Mouse (Mus musculus): Measurements from ENCODE around the gene Stpg4. TPM values are rescaled to one million over a fixed set of nuclear protein-coding genes. Genes with fewer than 3 reads are reported as not detected.

Gene Stpg4
- total RNA-seq (2015; ENCODE audit: low replicate concordance) (not detected in 2 replicates), total RNA-seq (2017; ENCODE audit: low replicate concordance) (not detected in 2 replicates)

- ATAC-seq (replicated peaks; ENCODE audit: low FRiP score, poor library complexity, severe bottlenecking), result no peak
Observed at GRCm38 (mm10) chr17:87427511-87427910, at the start of gene Stpg4. Stpg4 (minus strand) TSS chr17:87427741.

- ATAC-seq (replicated peaks; ENCODE audit: low FRiP score, poor library complexity, severe bottlenecking), result no peak
Observed at GRCm38 (mm10) chr17:87475356-87475755, 47.8 kb upstream of the Stpg4 start.

DNA sequence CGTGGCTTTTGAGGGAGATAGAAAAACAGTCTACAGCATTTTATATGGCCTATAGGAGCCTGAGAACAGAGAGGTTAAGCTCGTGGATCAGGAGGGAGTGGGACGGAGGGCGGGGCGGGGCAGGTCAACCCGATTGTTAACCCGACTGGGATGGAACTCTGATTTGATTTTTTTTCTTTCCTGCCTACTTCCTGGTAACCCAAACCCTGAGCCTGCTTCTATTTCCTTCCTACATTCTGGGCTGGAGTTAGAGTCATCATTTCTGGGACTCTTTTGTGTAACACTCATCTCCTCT lies 46.9 kb upstream of the Stpg4 start:
- no peak for ATAC-seq (replicated peaks; ENCODE audit: low FRiP score, poor library complexity, severe bottlenecking)

GRCm38 (mm10) chr17:87473736-87474500 lies 46.4 kb upstream of the Stpg4 start:
- no peak for ATAC-seq (replicated peaks; ENCODE audit: low FRiP score, poor library complexity, severe bottlenecking)

GRCm38 (mm10) chr17:87473441-87473735 lies 45.8 kb upstream of the Stpg4 start:
- no peak for ATAC-seq (replicated peaks; ENCODE audit: low FRiP score, poor library complexity, severe bottlenecking)

DNA sequence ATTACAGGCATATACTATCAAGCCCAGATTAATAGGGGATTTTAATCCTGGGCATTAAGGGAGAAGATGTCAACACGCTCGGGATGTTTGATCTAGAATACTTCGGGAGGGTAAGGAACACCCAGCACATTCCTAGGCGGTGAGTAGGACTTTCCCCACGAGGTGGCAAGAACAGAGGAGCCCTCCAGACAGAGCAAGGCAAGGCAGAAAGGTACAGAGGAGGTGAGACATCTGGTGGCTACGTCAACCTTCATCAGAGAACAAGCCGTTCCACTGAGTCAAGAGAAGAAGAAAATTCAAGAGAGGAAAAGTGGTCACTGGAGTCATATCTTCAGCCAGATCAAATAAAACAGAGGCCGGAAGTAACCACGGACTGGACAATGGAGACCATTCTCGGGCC lies 45.3 kb upstream of the Stpg4 start:
- ATAC-seq (replicated peaks; ENCODE audit: low FRiP score, poor library complexity, severe bottlenecking), result no peak

DNA sequence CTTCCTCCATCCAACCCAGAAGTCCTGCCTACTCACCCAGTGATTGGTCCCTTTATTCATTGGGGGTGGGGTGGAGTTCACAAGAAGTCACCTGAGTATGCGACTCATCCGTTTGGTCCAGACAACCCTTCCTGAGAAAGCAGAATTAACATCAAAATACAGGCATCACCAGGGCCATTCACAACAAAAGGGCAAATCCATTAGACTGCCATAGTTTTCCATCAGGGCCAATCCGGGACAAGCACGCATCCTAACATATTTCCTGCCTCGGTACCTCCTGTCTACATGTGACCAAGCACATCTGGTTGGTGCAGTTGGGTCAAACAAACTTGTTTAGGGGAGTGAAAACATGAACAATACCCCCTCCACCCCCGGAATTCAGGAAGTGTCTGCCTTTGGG lies 44.1 kb upstream of the Stpg4 start:
- no peak for ATAC-seq (replicated peaks; ENCODE audit: low FRiP score, poor library complexity, severe bottlenecking)

GRCm38 (mm10) chr17:87470797-87471196 lies 43.3 kb upstream of the Stpg4 start:
- ATAC-seq (replicated peaks; ENCODE audit: low FRiP score, poor library complexity, severe bottlenecking), result no peak

DNA sequence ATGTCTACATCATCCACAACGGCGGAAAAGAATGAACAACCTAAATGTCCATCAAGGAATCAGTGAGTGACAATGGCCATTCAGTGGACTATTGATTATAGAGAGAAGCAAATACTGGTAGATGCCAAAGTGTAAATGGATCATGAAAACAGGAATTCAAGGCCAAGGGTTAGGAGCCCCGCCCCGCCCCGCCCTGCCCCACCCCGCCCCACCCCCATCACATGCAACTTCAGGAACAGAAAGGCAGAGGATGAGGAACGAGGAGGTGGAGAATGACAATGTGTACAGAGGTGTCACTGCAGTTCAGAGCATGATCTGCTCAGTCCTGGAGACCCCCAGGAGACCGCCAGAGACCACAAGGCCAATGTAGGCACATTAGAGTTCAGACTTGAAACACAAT lies 42.7 kb upstream of the Stpg4 start:
- no peak for ATAC-seq (replicated peaks; ENCODE audit: low FRiP score, poor library complexity, severe bottlenecking)

DNA sequence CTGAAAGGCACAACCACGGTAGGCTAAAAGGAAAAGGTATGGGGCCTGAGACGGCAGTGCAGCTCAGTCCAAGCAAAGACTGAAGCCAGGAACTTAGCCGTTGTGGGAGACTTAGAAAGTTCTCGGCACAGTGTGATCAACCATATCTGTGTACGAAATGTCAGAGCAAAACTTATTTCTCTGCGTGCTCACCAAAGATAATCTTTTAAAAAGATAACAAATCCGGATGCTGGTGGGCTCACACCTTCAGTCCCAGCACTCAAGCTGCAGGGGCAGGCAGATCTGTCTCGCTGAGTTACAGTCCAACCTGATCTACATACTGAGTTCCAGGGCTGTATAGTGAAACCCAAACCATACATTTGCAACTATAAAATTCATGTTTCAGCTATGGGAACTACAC lies 41.9 kb upstream of the Stpg4 start:
- no peak for ATAC-seq (replicated peaks; ENCODE audit: low FRiP score, poor library complexity, severe bottlenecking)

- no peak for ATAC-seq (replicated peaks; ENCODE audit: low FRiP score, poor library complexity, severe bottlenecking)
Observed at GRCm38 (mm10) chr17:87468616-87469015, 41.1 kb upstream of the Stpg4 start.

DNA sequence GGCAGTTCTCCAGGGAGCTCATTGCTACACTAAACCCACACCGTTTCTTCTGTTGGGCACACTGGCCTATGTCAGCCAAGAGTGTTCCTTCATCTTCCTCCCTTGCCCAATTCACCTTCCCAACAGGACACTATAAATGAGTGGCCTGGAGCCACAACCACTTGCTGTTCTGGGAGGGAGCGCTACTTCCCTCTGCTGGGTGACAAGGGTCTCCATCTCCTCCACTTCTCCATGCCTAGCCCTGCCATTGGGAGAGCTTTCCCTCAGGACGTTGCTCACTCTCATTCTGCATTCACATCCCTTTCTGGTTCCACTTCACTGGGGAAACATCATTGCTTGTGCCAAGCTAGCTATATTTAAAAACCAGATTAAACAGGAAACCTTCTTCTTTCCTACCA lies 34.0 kb upstream of the Stpg4 start:
- ATAC-seq (replicated peaks; ENCODE audit: low FRiP score, poor library complexity, severe bottlenecking), result no peak

- ATAC-seq (replicated peaks; ENCODE audit: low FRiP score, poor library complexity, severe bottlenecking), result no peak
Observed at GRCm38 (mm10) chr17:87460669-87461498, 33.3 kb upstream of the Stpg4 start.

- no peak for ATAC-seq (replicated peaks; ENCODE audit: low FRiP score, poor library complexity, severe bottlenecking)
Observed at GRCm38 (mm10) chr17:87459750-87460668, 32.5 kb upstream of the Stpg4 start.

DNA sequence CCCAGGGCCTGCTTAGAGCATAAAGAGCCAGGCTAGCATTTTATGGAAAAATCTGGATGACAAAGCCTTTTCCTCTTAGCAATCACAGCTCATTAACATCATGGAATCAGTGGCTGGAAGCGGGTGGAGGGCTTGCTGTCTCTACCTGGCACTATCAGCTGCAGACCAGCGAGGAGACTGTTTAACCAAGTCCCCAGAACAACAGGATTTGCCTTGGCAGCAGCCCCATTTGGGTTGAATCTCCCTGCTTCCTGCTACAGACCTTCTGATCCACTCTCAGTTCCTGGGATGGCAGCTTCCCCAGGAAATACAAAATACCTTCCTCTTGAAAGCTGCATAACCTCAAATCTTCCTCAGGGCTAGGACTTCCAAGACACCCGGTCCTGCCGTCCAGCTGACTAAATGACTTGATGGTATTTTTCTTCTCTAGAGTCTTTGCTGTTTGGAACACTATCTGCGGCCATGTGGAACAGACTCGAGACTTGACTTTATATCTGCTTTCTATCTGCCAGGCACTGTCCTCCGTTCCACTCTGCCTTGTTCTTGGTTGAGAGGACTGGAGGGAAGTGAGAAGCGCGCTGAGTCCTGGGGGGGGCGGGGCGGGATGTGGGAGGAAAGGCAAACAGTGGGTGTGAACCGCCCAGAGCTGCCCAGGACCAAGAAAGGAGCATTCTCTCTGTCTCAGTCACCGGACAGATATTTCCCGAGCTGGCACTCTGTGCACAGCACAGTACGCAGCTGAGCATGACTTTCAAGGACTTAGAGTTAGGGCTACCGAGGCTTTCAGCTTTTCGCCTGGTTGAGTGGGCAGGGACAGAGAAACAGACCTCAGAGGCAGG lies 31.6 kb upstream of the Stpg4 start:
- ATAC-seq (replicated peaks; ENCODE audit: low FRiP score, poor library complexity, severe bottlenecking), result peak; percentile 39; the same call in 1 of the 2 replicates

DNA sequence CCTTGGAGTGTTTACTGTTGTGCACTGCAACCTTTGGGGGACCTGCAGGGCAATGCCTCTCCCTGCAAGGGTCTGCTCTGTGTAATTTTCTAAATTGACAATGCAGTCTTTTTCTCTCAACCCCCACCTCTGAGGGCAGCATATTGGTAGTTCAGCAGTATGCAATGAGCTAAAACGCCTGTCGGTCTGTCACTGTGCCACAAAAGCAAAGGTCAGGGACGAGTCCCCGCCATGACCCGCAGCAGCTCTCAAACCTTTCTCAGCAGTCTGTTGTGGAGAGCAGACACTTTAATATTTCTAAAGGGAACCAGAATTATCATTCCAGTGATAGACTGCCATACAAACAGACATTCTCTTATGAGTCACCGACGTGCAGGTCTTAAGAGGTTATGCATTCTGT lies 30.4 kb upstream of the Stpg4 start:
- ATAC-seq (replicated peaks; ENCODE audit: low FRiP score, poor library complexity, severe bottlenecking), result no peak

- no peak for ATAC-seq (replicated peaks; ENCODE audit: low FRiP score, poor library complexity, severe bottlenecking)
Observed at GRCm38 (mm10) chr17:87454121-87454520, 26.6 kb upstream of the Stpg4 start.

DNA sequence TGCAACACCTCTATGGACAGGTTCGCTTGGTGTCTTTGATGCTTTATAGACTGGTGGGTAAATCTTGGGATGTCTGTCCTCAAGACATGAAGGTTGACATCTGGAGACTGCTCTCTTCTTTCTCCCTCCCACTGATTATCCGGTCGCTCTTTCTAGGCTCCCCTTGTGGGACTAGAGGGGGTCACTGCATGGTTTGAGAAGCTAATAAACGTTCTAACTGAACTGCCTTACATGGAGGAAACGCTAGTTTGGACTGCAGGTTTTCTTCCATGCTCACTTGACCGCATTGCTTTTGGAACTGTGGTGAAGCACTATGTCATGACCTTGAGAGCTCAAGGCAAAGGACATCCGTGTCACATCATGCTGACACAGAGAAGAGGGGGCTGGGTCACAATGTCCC lies 25.8 kb upstream of the Stpg4 start:
- ATAC-seq (replicated peaks; ENCODE audit: low FRiP score, poor library complexity, severe bottlenecking), result no peak

DNA sequence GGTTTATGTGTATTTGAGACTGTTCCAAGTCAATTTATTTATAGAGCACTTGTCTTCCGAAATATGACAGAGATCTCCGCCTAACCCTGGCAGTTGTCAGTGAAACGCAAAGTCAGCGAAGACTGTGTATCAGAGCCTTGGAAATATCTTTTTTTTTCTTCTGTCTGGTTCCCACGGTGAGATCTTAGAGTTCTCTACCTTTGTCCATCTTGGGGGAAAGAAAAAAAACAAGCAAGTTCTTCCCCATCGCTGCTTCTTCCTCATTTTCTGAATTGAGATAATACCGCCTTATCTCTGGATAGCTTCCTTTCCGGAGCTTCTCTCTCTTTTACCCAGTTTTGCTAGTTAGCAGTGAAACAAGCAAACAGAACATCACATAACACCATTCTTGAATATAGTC lies 21.3 kb upstream of the Stpg4 start:
- ATAC-seq (replicated peaks; ENCODE audit: low FRiP score, poor library complexity, severe bottlenecking), result no peak

DNA sequence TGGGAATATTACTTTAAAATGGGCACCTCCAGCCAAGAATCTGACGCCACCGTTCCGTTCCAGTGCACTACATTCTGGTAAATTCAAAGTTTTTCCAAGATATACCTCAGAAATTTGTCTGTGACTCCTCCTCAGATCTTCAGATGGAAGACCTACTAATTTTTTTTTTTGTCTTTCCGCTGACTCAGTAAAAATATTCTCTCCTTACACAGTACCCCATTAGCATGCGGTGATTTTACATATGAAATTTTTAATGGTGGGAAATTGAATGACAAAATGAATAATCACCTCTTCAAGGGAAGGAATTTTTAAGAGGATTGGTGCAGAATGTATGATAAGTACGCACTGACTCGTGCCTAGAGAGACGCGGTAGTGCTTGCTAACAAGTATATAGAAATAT lies 20.8 kb upstream of the Stpg4 start:
- no peak for ATAC-seq (replicated peaks; ENCODE audit: low FRiP score, poor library complexity, severe bottlenecking)

Data from erythroblast, adult 5-6 weeks (primary cell).